Mouse (Mus musculus) forebrain, embryonic 16.5 days (tissue): ENCODE results near the gene Epdr1. TPM values are rescaled to one million over a fixed set of nuclear protein-coding genes. Genes with fewer than 3 reads are reported as not detected.

Experiments
- ATAC-seq: fragments of 200-750 bp; cut with Nextera tagmentation; 2 replicates; pipeline ENCODE4 v1.8.0; 2017; ENCODE audit warnings: mild to moderate bottlenecking, moderate library complexity
- H3K27ac ChIP-seq: fragments of 300-500 bp; sonication (generic); 2 replicates; pipeline ENCODE4 v1.5.1; 2014; ENCODE audit warnings: low read length, control low read depth
- H3K27me3 ChIP-seq: fragments of 300-500 bp; sonication (generic); replicated peaks from 2 replicates; pipeline ENCODE4 v1.6.1; 2014; ENCODE audit warnings: low read length; ENCODE audit not compliant: control insufficient read depth, insufficient read depth
- H3K36me3 ChIP-seq: fragments of 300-500 bp; sonication (generic); 2 replicates; pipeline ENCODE4 v1.6.1; 2014; ENCODE audit not compliant: control insufficient read depth, insufficient read depth
- H3K4me1 ChIP-seq: fragments of 300-500 bp; sonication (generic); replicated peaks from 2 replicates; pipeline ENCODE4 v1.6.1; 2014; ENCODE audit warnings: low read length; ENCODE audit not compliant: control insufficient read depth, insufficient read depth
- H3K4me2 ChIP-seq: fragments of 300-500 bp; sonication (generic); 2 replicates; pipeline ENCODE4 v1.6.1; 2014; ENCODE audit warnings: mild to moderate bottlenecking, low read length, control low read depth
- H3K4me3 ChIP-seq: fragments of 300-500 bp; sonication (generic); replicated peaks from 2 replicates; pipeline ENCODE4 v1.5.1; 2014; ENCODE audit warnings: mild to moderate bottlenecking, low read length, control low read depth
- H3K9ac ChIP-seq: fragments of 300-500 bp; sonication (generic); replicated peaks from 2 replicates; pipeline ENCODE4 v1.6.1; 2014; ENCODE audit warnings: low read depth, low read length, control low read depth
- H3K9me3 ChIP-seq: fragments of 300-500 bp; sonication (generic); 2 replicates; pipeline ENCODE4 v1.6.1; 2016; ENCODE audit warnings: low read length; ENCODE audit not compliant: control insufficient read depth
- WGBS: fragments of 180-500 bp; shearing (Covaris S2); extraction: QIAGEN DNeasy Blood & Tissue Kit; methylation state at CpG from one replicate; pipeline ENCODE4 v1.1.7; 2014; 5-methylcytosine and 5-hydroxymethylcytosine counted together
- polyA plus RNA-seq: library from polyadenylated mRNA; unstranded; fragments of >200 nt; fragmentation: Nextera tagmentation; extraction: Ambion mirVana; gene quantifications from 2 replicates; pipeline ENCODE4 v1.2.1, GENCODE M21; 2015

The Epdr1 gene
- 22.1 and 24.9 TPM in 2 replicates for polyA plus RNA-seq

DNA sequence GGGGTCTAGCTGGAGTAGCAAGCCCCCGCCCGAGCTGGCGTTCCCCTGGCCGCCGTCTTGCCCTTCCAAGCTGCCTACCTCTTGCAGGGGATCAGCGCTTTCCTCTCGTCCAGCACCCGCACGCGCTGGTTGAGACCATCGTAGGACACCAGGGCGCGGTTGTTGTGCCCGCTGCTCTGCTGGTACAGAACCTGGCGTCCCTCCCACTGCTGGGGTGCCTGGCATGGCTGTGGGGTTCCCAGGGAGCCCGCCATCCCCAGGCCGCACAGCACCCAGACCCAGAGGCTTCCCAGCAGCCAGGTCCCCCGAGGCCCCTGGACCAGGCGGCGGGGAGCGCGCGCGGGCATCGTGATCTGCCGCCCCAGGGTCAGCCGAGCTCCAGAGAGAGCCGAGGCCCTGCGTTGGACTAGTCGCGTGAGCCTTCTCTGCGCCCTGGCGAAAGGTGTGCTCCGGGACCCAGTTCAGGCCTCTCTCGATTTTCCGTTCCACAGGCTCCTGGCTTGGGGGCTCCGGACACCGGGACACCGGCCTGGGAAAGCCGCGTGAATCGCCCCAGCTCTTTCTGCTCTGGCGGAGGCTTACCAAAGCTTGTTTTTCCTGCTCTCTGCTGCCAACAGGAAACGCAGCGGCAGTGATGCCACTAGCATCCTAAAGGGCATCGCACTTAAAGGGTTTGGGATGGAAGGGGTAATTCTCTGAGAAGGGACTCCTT, at the start of gene Epdr1:
Gene Epdr1 (minus strand): TSS at position 712 of the 712 bp plus-strand sequence.
- Histone ChIP-seq H3K4me1 (peaks cover 19% of the 10 kb centered on the region), H3K27ac (peak within 1 kb of the TSS; percentile 82), H3K36me3 (no peaks in the 10 kb centered on the region), H3K4me2 (peak within 1 kb of the TSS; percentile 89), H3K9me3 (no peaks in the 10 kb centered on the region), H3K27me3 (no peaks in the 10 kb centered on the region), H3K9ac (peak within 1 kb of the TSS; percentile 99), H3K4me3 (peak within 1 kb of the TSS; percentile 94)
- WGBS, result under 1% methylated on average over 46 of the region's 46 CpGs
- peak; percentile 89 for ATAC-seq

GRCm38 (mm10) chr13:19668355-19669140, 48.8 kb upstream of the Epdr1 start:
- Histone ChIP-seq H3K9ac (no peak overlapping the region), H3K27me3 (no peaks in the 10 kb centered on the region), H3K4me1 (peaks cover 3% of the 10 kb centered on the region), H3K4me2 (no peak overlapping the region), H3K36me3 (no peaks in the 10 kb centered on the region), H3K27ac (no peak overlapping the region; the same call in 1 of the 2 replicates), H3K9me3 (no peaks in the 10 kb centered on the region), H3K4me3 (no peak overlapping the region)
- WGBS, result 40% methylated on average over 4 of the region's 4 CpGs
- ATAC-seq, result peak; percentile 75

- H3K4me3 ChIP-seq, result no peak overlapping the region
- no peaks in the 10 kb centered on the region for H3K27me3 ChIP-seq
- 97% methylated on average over 2 of the region's 2 CpGs for WGBS
- ATAC-seq, result no peak
- H3K9ac ChIP-seq, result no peak overlapping the region
- H3K9me3 ChIP-seq, result no peaks in the 10 kb centered on the region
- no peak overlapping the region for H3K4me2 ChIP-seq
- no peaks in the 10 kb centered on the region for H3K36me3 ChIP-seq
- no peaks in the 10 kb centered on the region for H3K4me1 ChIP-seq
- H3K27ac ChIP-seq, result no peak overlapping the region
Measured at GRCm38 (mm10) chr13:19652405-19652804, 32.7 kb upstream of the Epdr1 start.

DNA sequence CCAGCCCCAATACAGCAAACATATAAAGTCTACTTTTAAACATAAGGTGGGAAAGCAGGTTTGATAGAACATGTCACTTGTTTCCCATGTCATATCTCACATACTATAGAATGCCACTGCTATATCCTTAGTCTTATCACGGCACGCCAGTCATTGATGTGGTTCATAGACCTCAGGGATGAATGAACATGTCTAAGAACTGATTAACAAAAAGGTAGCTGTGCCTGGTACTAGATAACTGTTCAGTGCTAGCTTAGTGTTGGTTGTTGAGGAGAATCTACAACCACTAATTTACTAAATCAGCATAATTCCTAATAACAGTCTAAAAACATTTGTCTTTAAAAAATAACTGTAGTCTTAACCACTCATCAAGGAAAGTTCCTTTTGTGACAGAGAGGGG, 30.1 kb upstream of the Epdr1 start:
- Histone ChIP-seq H3K4me3 (no peak overlapping the region), H3K9me3 (no peaks in the 10 kb centered on the region), H3K27ac (no peak overlapping the region), H3K4me1 (no peaks in the 10 kb centered on the region), H3K36me3 (no peaks in the 10 kb centered on the region), H3K4me2 (no peak overlapping the region), H3K9ac (no peak overlapping the region), H3K27me3 (no peaks in the 10 kb centered on the region)
- no peak for ATAC-seq
- 94% methylated on average over 2 of the region's 2 CpGs for WGBS

DNA sequence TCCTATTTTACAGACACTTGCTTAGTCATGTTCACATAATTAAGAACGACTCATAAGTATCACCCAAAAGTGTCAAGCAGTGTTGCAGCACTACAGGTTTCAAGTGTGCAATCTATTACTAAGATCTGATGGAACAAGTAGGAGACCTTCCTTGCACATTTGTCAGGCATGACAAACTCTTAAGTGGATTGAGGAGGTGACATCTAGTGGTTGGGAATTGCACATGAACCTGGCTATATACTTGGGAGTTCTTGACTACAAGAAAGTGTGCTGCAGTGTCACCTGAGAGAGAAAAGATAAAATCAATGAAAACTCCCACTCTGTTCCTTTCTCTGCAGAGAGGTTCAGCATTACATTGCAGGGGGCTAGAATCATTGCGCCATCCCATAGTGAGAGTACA, 24.5 kb upstream of the Epdr1 start:
- Histone ChIP-seq H3K36me3 (no peaks in the 10 kb centered on the region), H3K27me3 (no peaks in the 10 kb centered on the region), H3K27ac (no peak overlapping the region), H3K9ac (no peak overlapping the region), H3K4me3 (no peak overlapping the region), H3K9me3 (no peaks in the 10 kb centered on the region), H3K4me2 (no peak overlapping the region), H3K4me1 (no peaks in the 10 kb centered on the region)
- no peak for ATAC-seq
- WGBS, result 76% methylated on average over 2 of the region's 2 CpGs

- Histone ChIP-seq H3K36me3 (no peaks in the 10 kb centered on the region), H3K9ac (no peak overlapping the region), H3K4me2 (no peak overlapping the region), H3K4me1 (no peaks in the 10 kb centered on the region), H3K4me3 (no peak overlapping the region), H3K27me3 (no peaks in the 10 kb centered on the region), H3K9me3 (no peaks in the 10 kb centered on the region), H3K27ac (no peak overlapping the region)
- no peak for ATAC-seq
- 76% methylated on average over 1 of the region's 1 CpGs for WGBS
Measured at GRCm38 (mm10) chr13:19643519-19643918, 23.8 kb upstream of the Epdr1 start.

DNA sequence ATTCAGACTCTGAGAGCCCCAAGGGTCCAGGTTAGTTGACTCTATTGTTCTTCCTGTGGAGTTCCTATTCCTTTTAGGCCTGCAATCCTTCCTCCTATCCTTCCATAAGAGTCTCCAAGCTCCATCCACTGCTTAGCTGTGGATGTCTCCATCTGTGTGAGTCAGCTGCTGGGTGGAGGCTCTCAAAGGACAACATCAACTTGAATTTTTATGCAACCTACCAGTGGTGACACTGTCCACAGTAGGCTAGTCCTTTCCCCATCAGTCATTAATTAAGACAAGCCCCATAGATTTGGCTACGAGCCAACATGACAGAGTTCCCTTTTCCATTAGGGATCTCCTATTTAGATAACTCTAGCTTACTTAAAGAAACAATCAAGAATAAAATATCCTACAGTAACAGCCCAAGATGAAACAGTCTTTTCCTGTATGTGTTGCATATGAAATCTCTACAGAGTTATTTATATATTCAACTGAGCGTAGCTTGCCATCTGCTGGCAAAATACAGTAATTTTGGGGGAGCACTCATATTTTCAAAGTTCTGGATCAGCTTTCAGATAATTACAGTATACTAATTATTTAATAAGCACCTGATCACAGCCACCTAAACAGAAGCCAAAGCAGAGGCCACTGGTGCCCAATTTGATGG, 20.6 kb upstream of the Epdr1 start:
- WGBS, result 79% methylated on average over 2 of the region's 2 CpGs
- Histone ChIP-seq H3K27me3 (no peaks in the 10 kb centered on the region), H3K4me2 (no peak overlapping the region), H3K9ac (no peak overlapping the region), H3K36me3 (no peaks in the 10 kb centered on the region), H3K27ac (no peak overlapping the region), H3K9me3 (no peaks in the 10 kb centered on the region), H3K4me3 (no peak overlapping the region), H3K4me1 (no peaks in the 10 kb centered on the region)
- peak; percentile 65 for ATAC-seq

DNA sequence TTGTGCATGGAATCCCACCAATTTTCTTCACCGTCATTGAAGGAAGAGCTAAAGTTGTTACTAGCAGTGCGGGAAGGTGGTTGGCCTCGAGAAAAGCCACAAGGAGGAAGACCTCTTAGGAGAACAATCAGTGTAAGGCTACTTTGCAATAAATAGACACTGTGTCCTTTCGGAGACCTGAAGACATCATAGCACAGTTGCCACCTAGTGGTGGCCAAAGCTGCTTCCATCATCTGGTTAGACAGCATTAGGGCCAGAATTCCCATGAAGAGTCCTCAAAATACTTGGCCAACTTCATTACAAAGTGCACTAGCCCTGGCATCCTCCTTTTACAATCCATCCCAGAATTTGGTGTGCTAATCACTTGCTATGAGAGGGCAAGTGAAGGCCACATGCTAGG, 16.4 kb upstream of the Epdr1 start:
- no peak overlapping the region for H3K4me3 ChIP-seq
- no peak for ATAC-seq
- no peak overlapping the region for H3K27ac ChIP-seq
- H3K4me1 ChIP-seq, result no peaks in the 10 kb centered on the region
- no peaks in the 10 kb centered on the region for H3K9me3 ChIP-seq
- 75% methylated on average over 4 of the region's 4 CpGs for WGBS
- H3K9ac ChIP-seq, result no peak overlapping the region
- H3K4me2 ChIP-seq, result no peak overlapping the region
- H3K27me3 ChIP-seq, result no peaks in the 10 kb centered on the region
- no peaks in the 10 kb centered on the region for H3K36me3 ChIP-seq
